Mouse (Mus musculus) thymus, adult 2 months (tissue): Measurements from ENCODE around the gene Phlpp1. TPM values are rescaled to one million over a fixed set of nuclear protein-coding genes. Genes with fewer than 3 reads are reported as not detected.

Source experiments
- DNase-seq: peaks from one replicate; pipeline ENCODE4 v3.0.0; 2021
- H3K27ac ChIP-seq: fragments of 200-500 bp; 2 replicates; pipeline ENCODE4 v1.5.1; 2012; ENCODE audit warnings: low read length, control low read depth; ENCODE audit not compliant: control insufficient read depth, insufficient read depth
- H3K27me3 ChIP-seq: fragments of 200-500 bp; 2 replicates; pipeline ENCODE4 v1.6.1; 2012; ENCODE audit warnings: mild to moderate bottlenecking, low read length, moderate library complexity, mixed read lengths; ENCODE audit not compliant: control insufficient read depth, insufficient read depth
- H3K36me3 ChIP-seq: fragments of 200-500 bp; 2 replicates; pipeline ENCODE4 v1.6.1; 2012; ENCODE audit warnings: mild to moderate bottlenecking, low read length, moderate library complexity; ENCODE audit not compliant: control insufficient read depth, insufficient read depth
- H3K4me1 ChIP-seq: fragments of 200-500 bp; replicated peaks from 2 replicates; pipeline ENCODE4 v1.6.1; 2012; ENCODE audit warnings: low read length; ENCODE audit not compliant: control insufficient read depth, insufficient read depth
- H3K4me3 ChIP-seq: fragments of 200-500 bp; 2 replicates; pipeline ENCODE4 v1.5.1; 2012; ENCODE audit warnings: mild to moderate bottlenecking, low read length, control low read depth, moderate library complexity; ENCODE audit not compliant: control insufficient read depth, insufficient read depth
- CTCF ChIP-seq: fragments of 200-500 bp; IDR thresholded peaks from 2 replicates; pipeline ENCODE4 v1.5.1; 2012; ENCODE audit warnings: mild to moderate bottlenecking, control low read depth, low read length, moderate library complexity, borderline replicate concordance; ENCODE audit not compliant: control insufficient read depth, poor library complexity, insufficient read depth; ENCODE audit errors: extremely low read depth
- POLR2A ChIP-seq: fragments of 200-500 bp; IDR thresholded peaks from 2 replicates; pipeline ENCODE4 v1.6.1; 2012; ENCODE audit warnings: mild to moderate bottlenecking, low read length, control low read depth, moderate library complexity; ENCODE audit not compliant: control insufficient read depth, poor library complexity, insufficient read depth; ENCODE audit errors: extremely low read depth
- WGBS: fragments of 180-500 bp; shearing (Covaris S2); methylation state at CpG from one replicate; pipeline ENCODE4 v1.1.7; 2018; 5-methylcytosine and 5-hydroxymethylcytosine counted together
- polyA plus RNA-seq: library from polyadenylated mRNA; depleted of rRNA; stranded (reverse); fragments of >200 nt; gene quantifications from 2 replicates; pipeline ENCODE4 v1.2.3, GENCODE M21; 2012

Phlpp1 gene
- polyA plus RNA-seq, 1 experiment, result 7.0 TPM

DNA sequence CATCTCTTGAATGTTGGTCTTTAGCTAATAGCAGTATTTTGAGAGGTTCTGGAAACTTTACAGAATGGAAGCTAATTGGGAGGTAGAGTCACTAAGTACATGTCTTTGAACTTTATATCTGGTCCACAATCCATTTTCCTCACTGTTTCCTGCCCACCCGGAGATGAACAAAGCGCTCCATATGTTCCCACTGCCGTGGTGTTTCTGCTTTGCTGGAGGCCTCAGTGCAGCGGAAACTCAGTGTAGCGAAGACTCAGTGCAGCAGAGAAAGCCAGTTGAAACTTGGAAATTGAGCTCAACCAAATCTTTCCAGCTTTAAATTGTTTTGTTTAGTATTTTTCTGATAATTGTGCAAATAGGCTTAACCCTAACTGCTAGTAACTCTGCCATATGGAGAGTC lies 26.4 kb downstream of the Phlpp1 start:
- DNase-seq, result no peak
- H3K27me3 ChIP-seq, result no peaks in the 10 kb centered on the region
- H3K36me3 ChIP-seq, result no peaks in the 10 kb centered on the region
- no peak overlapping the region for H3K27ac ChIP-seq
- WGBS, result 96% methylated on average over 5 of the region's 5 CpGs
- no peak overlapping the region for H3K4me3 ChIP-seq
- peaks cover 2% of the 10 kb centered on the region; the same call in 1 of the 2 replicates for H3K4me1 ChIP-seq
- TF ChIP-seq CTCF (no peak), POLR2A (no peak)

- TF ChIP-seq CTCF (no peak), POLR2A (no peak)
- H3K27me3 ChIP-seq, result no peaks in the 10 kb centered on the region
These were observed 27.6 kb downstream of the Phlpp1 start for GRCm38 (mm10) chr1:106199109-106199508.

GRCm38 (mm10) chr1:106199686-106200085 lies 28.1 kb downstream of the Phlpp1 start:
- TF ChIP-seq CTCF, result no peak
- TF ChIP-seq POLR2A, result no peak
- 10% methylated on average over 2 of the region's 2 CpGs for WGBS
- Histone ChIP-seq H3K27ac (no peak overlapping the region), H3K4me3 (no peak overlapping the region), H3K36me3 (no peaks in the 10 kb centered on the region), H3K4me1 (peaks cover 2% of the 10 kb centered on the region; the same call in 1 of the 2 replicates), H3K27me3 (no peaks in the 10 kb centered on the region)
- peak; percentile 33 for DNase-seq

More at GRCm38 (mm10) chr1:106199109-106199508, 27.6 kb downstream of the Phlpp1 start:
- H3K27ac ChIP-seq, result no peak overlapping the region
- H3K4me3 ChIP-seq, result no peak overlapping the region
- no peaks in the 10 kb centered on the region for H3K36me3 ChIP-seq
- peaks cover 2% of the 10 kb centered on the region; the same call in 1 of the 2 replicates for H3K4me1 ChIP-seq
- no peak for DNase-seq
- WGBS, result 97% methylated on average over 4 of the region's 4 CpGs

DNA sequence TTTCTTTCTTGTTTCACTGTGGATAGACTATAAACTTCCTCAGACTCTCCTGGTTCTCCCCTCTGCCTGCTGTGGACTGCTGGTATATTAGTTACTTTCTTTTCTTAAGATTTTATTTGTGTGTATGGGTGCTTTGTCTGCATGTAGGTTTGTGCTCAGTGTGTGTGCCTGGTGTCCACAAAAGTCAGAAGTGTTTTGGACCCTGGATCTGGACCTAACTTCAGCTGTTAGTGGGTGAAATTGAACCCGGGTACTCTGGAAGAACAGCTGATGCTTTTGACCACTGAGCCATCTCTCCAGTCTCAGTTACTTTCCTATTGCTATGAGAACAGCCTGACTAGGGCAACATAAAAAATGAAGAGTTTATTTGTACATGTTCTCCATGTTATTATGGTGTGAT lies 29.5 kb downstream of the Phlpp1 start:
- DNase-seq, result no peak
- no peak overlapping the region for H3K27ac ChIP-seq
- no peak overlapping the region for H3K4me3 ChIP-seq
- WGBS, result 92% methylated on average over 1 of the region's 1 CpGs
- no peaks in the 10 kb centered on the region for H3K36me3 ChIP-seq
- peaks cover 2% of the 10 kb centered on the region; the same call in 1 of the 2 replicates for H3K4me1 ChIP-seq
- H3K27me3 ChIP-seq, result no peaks in the 10 kb centered on the region
- TF ChIP-seq POLR2A (no peak), CTCF (no peak)

- whole genome bisulfite sequencing, result 97% methylated on average over 4 of the region's 4 CpGs
- Histone ChIP-seq H3K27me3 (no peaks in the 10 kb centered on the region), H3K4me1 (peaks cover 2% of the 10 kb centered on the region; the same call in 1 of the 2 replicates), H3K4me3 (no peak overlapping the region), H3K27ac (no peak overlapping the region), H3K36me3 (no peaks in the 10 kb centered on the region)
- DNase-seq, result no peak
- TF ChIP-seq CTCF (no peak), POLR2A (no peak)
These were observed 30.4 kb downstream of the Phlpp1 start for GRCm38 (mm10) chr1:106201929-106202328.

- no peaks in the 10 kb centered on the region for H3K27me3 ChIP-seq
- TF ChIP-seq CTCF (no peak), POLR2A (no peak)
- no peak overlapping the region for H3K4me3 ChIP-seq
- WGBS, result 92% methylated on average over 3 of the region's 3 CpGs
- H3K27ac ChIP-seq, result no peak overlapping the region
- peaks cover 2% of the 10 kb centered on the region; the same call in 1 of the 2 replicates for H3K4me1 ChIP-seq
- no peaks in the 10 kb centered on the region for H3K36me3 ChIP-seq
- DNase-seq, result no peak
These were observed 32.4 kb downstream of the Phlpp1 start for GRCm38 (mm10) chr1:106203942-106204341.

DNA sequence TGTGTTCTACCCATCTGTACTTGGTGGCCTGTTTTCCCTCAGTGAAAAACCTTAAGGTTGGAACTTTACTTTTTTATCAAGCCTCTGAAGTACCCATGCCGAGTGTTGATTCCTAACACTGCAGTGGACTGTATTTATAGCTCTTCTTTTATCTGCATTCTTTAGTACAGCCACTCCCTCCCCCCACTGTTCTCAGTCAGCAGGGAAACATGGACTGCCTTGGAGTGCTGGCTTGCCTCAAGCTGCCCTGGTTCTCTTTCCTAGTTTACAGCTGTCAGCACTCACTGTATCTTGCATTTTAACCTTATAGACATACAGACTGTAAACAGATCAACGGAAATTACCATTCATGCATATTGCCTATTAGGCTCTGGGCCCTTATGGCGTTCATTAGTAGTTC lies 32.8 kb downstream of the Phlpp1 start:
- no peak overlapping the region for H3K27ac ChIP-seq
- TF ChIP-seq POLR2A (no peak), CTCF (no peak)
- WGBS, result 94% methylated on average over 3 of the region's 3 CpGs

More for the DNA sequence above, 32.8 kb downstream of the Phlpp1 start:
- Histone ChIP-seq H3K36me3 (no peaks in the 10 kb centered on the region), H3K27me3 (no peaks in the 10 kb centered on the region), H3K4me3 (no peak overlapping the region), H3K4me1 (peaks cover 2% of the 10 kb centered on the region; the same call in 1 of the 2 replicates)
- DNase-seq, result no peak
